Mouse (Mus musculus): ENCODE measurements around the gene Itm2b. TPM values are rescaled to one million over a fixed set of nuclear protein-coding genes. Genes with fewer than 3 reads are reported as not detected.
A peak's percentile ranks its signal among the peaks of the same experiment; 100 is the strongest.

Gene Itm2b
- polyA plus RNA-seq, 1 experiment from 2014 or later = 968 TPM

DNA sequence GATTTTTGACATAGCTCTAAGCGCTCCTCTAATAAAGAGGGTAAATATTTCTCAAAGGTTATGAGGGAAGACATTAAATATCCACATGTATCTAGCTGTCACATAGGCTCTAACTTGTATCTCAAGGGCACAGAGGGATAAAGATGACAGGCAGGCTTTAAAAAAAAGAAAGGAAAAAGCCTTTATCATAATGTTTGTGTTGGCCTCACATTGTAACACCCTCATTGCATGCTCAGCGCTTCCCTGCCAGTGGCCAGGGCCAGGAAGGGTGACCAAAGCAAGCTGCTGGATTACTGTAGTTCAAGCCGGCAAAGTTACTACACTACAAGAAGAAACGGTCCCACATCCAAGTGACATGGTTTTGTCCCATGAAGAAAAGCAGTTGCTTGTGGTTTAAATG is 53.7 kb downstream of the Itm2b start:
- H3K36me3 ChIP-seq (ENCODE audit: control insufficient read depth, insufficient read depth, low read length) = no peaks in the 10 kb centered on the region
- H3K4me2 ChIP-seq (ENCODE audit: low read depth, low read length) = no peak overlapping the region
- H3K4me1 ChIP-seq (ENCODE audit: control insufficient read depth, insufficient read depth, low read length) = no peaks in the 10 kb centered on the region
- H3K27me3 ChIP-seq (replicated peaks; ENCODE audit: control insufficient read depth, insufficient read depth, low read length) = no peaks in the 10 kb centered on the region
- 90% methylated on average over 4 of the region's 4 CpGs for WGBS
- DNase-seq (ENCODE audit: low spot score) (no peak), ATAC-seq (ENCODE audit: low read depth) (no peak)
- H3K9me3 ChIP-seq (ENCODE audit: control insufficient read depth, low read length) = 0 out of 2 replicates have a peak, but pooled peaks cover 6% of the 10 kb centered on the region
- no peak overlapping the region for H3K27ac ChIP-seq (replicated peaks; ENCODE audit: low read depth, low read length)
- H3K4me3 ChIP-seq (ENCODE audit: low read depth, low read length) = no peak overlapping the region
- H3K9ac ChIP-seq (ENCODE audit: low read depth, low read length) = no peak overlapping the region

DNA sequence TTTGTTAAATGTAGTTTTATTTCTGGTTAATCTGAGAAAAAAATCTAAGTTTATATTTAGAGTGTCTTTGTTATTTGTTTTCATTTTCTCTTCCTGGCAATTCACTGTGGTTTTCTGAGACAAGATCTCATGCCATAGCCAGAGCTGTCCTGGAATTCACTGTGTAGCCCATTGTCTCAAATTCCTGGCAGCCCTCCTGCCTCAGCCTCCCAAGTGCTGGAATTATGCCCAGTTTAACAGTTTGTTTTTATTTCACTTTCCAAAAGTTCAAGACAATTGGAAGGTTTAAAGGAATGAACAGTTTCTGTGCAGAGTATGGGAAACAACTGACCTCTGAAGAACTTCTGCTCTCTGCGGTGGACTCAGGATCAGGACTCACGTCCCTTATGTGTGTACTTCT is 55.2 kb downstream of the Itm2b start:
- Histone ChIP-seq H3K4me1 (ENCODE audit: control insufficient read depth, insufficient read depth, low read length) (no peaks in the 10 kb centered on the region), H3K9me3 (ENCODE audit: control insufficient read depth, low read length) (0 out of 2 replicates have a peak, but pooled peaks cover 6% of the 10 kb centered on the region), H3K27me3 (replicated peaks; ENCODE audit: control insufficient read depth, insufficient read depth, low read length) (no peaks in the 10 kb centered on the region), H3K27ac (replicated peaks; ENCODE audit: low read depth, low read length) (no peak overlapping the region), H3K4me2 (ENCODE audit: low read depth, low read length) (no peak overlapping the region), H3K4me3 (ENCODE audit: low read depth, low read length) (no peak overlapping the region), H3K9ac (ENCODE audit: low read depth, low read length) (no peak overlapping the region), H3K36me3 (ENCODE audit: control insufficient read depth, insufficient read depth, low read length) (no peaks in the 10 kb centered on the region)
- DNase-seq (ENCODE audit: low spot score) (no peak), ATAC-seq (ENCODE audit: low read depth) (no peak)
- 87% methylated on average over 2 of the region's 2 CpGs for WGBS

DNA sequence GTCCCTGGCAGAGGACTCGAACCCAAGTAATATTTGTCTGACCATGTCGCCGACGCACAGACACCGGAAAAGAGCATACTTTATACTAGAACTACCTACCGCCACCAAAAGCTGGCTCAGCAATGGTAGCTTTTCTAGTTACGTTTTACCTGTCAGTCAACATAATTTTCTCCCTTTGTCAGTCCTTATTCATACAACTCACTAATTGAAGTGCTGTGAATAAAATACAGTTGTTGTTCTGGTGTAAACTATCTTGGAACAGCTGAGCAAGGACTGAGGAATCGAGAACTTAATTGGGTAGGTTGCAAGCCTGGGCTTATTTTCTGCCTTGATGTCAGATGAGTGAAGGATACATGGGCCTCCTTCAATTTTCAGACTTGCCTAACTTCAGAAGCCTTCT is 58.6 kb downstream of the Itm2b start:
- Histone ChIP-seq H3K36me3 (ENCODE audit: control insufficient read depth, insufficient read depth, low read length) (no peaks in the 10 kb centered on the region), H3K4me2 (ENCODE audit: low read depth, low read length) (peak overlapping the region; percentile 86), H3K27me3 (replicated peaks; ENCODE audit: control insufficient read depth, insufficient read depth, low read length) (no peaks in the 10 kb centered on the region), H3K4me3 (ENCODE audit: low read depth, low read length) (peak overlapping the region; percentile 90), H3K27ac (replicated peaks; ENCODE audit: low read depth, low read length) (peak overlapping the region; percentile 92), H3K4me1 (ENCODE audit: control insufficient read depth, insufficient read depth, low read length) (no peaks in the 10 kb centered on the region), H3K9me3 (ENCODE audit: control insufficient read depth, low read length) (0 out of 2 replicates have a peak, but pooled peaks cover 6% of the 10 kb centered on the region), H3K9ac (ENCODE audit: low read depth, low read length) (peak overlapping the region; percentile 86)
- no peak for ATAC-seq (ENCODE audit: low read depth)
- 7% methylated on average over 8 of the region's 8 CpGs for WGBS
- peak; percentile 45 for DNase-seq (ENCODE audit: low spot score)

DNA sequence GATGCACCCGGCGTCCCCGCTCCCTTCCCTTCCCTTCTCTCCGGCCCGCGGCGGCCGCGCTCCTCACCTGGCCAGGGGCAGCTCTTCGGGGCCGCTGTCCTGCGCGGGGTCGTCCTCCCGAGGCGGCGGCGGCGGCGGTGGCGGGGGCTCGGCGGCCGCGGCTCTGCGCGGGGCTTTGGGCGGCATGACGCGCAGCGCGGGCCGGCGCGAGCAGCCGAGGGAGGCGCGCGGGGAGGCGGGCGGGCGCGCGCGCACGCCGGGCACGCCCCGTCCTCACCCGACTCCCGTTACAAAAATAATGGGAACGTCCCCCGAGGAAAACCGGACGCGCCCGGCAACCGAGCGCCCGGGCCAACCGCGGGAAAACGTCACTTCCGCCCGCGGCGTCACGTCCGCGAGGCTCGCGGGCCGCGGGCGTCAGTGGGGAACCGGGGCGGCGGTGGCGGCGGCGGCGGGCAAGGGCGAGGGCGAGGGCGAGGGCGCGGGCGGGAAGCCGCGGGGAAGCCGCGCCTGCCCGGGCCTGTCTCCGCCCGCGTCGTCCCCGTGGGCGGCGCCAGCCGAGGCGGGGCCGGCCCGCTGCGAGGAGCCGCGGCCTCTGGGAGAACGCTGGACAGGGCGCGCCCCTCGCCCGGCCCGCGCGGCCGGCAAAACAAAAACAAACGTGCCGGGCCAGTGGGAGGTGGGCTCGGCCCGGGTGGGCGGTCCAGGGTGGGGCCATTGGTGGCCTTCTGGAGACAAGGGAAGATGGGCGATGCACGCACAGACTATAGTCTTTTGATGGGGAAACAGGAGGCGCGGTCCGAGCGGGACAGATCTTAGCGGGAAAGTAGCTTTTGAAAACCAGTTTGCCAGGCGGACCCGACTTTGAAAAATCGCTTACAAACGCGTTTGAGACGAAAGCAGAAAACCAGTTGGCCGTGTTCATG is 59.4 kb downstream of the Itm2b start, which contains the start of gene Rb1:
TSS of gene Rb1 (minus strand) at position 367 of the 926 bp plus-strand sequence.
- Histone ChIP-seq H3K27ac (replicated peaks; ENCODE audit: low read depth, low read length) (peak within 1 kb of the TSS; percentile 92), H3K4me2 (ENCODE audit: low read depth, low read length) (peak within 1 kb of the TSS; percentile 86), H3K9ac (ENCODE audit: low read depth, low read length) (peak within 1 kb of the TSS; percentile 86), H3K4me3 (ENCODE audit: low read depth, low read length) (peak within 1 kb of the TSS; percentile 90), H3K36me3 (ENCODE audit: control insufficient read depth, insufficient read depth, low read length) (no peaks in the 10 kb centered on the region), H3K27me3 (replicated peaks; ENCODE audit: control insufficient read depth, insufficient read depth, low read length) (no peaks in the 10 kb centered on the region), H3K4me1 (ENCODE audit: control insufficient read depth, insufficient read depth, low read length) (no peaks in the 10 kb centered on the region), H3K9me3 (ENCODE audit: control insufficient read depth, low read length) (0 out of 2 replicates have a peak, but pooled peaks cover 6% of the 10 kb centered on the region)
- 0% methylated on average over 29 of the region's 135 CpGs for WGBS
- ATAC-seq (ENCODE audit: low read depth) (peak; percentile 93), DNase-seq (ENCODE audit: low spot score) (peak; percentile 88)

DNA sequence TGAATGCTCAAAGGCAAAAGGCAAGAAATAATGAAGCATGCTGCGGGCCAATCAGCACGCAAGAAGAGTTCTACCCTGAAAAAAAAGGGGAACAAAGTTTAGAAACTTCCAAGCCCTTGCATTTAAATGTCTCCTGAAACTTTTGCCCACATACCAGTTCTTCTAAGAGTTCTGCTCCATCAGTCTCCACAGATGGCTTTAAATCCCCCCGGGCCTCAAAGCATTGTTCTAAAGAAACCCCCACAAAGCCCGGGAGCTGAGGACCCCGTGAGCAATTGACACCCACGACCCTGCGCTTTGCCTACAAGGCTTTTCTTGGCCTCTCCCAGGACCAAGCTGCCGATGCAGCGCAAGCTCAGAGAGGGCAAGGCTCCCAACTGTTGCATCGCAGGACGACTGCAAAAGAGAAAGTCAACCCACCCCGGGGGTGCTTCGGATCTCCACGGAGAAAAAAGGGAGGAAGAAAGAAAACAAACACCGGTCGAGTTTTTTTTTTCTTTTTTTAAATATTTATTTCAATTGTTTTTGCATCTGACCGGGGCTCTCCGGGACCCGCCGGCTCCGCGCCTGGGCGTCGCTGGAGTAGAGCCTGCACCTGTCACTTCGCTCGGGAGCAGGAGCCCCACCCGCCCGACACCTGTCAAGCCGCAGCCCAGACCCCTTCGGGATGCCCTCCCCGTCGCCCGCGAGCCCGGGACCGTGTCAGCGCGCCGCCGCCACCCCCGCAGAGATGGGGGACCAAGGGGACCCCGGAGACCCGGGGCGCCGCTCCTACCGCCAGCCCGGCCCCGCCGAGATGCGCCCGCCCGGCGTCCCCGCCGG is 60.2 kb downstream of the Itm2b start:
- Histone ChIP-seq H3K4me3 (ENCODE audit: low read depth, low read length) (peak overlapping the region; percentile 90), H3K27ac (replicated peaks; ENCODE audit: low read depth, low read length) (peak overlapping the region; percentile 92), H3K9ac (ENCODE audit: low read depth, low read length) (peak overlapping the region; percentile 86), H3K4me1 (ENCODE audit: control insufficient read depth, insufficient read depth, low read length) (no peaks in the 10 kb centered on the region), H3K36me3 (ENCODE audit: control insufficient read depth, insufficient read depth, low read length) (no peaks in the 10 kb centered on the region), H3K9me3 (ENCODE audit: control insufficient read depth, low read length) (0 out of 2 replicates have a peak, but pooled peaks cover 1% of the 10 kb centered on the region), H3K4me2 (ENCODE audit: low read depth, low read length) (peak overlapping the region; percentile 86), H3K27me3 (replicated peaks; ENCODE audit: control insufficient read depth, insufficient read depth, low read length) (no peaks in the 10 kb centered on the region)
- ATAC-seq (ENCODE audit: low read depth) (peak; percentile 45), DNase-seq (ENCODE audit: low spot score) (peak; percentile 48)
- under 1% methylated on average over 42 of the region's 55 CpGs for WGBS

DNA sequence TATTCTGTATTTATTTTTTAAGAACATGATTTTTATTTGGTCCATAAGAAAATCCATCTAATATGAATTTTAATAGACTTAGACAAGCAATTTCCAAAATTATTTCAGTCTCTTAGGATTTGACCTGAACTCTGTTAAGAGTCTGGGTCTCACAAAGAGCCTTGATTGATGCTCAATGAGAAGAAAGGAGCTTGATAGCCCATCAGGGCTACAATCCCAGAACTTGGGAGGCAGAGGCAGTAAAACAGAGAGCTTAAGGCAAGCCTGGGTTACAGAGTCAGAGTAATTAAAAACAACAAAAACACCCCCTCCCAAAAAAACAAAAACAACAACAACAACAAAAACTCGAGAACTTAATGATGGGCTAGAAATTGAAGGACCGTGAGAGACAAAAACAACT is 61.1 kb downstream of the Itm2b start:
- DNase-seq (ENCODE audit: low spot score) (no peak), ATAC-seq (ENCODE audit: low read depth) (no peak)
- WGBS = 54% methylated on average over 2 of the region's 2 CpGs
- H3K27me3 ChIP-seq (replicated peaks; ENCODE audit: control insufficient read depth, insufficient read depth, low read length) = no peaks in the 10 kb centered on the region
- H3K4me1 ChIP-seq (ENCODE audit: control insufficient read depth, insufficient read depth, low read length) = no peaks in the 10 kb centered on the region
- peak overlapping the region; percentile 86 for H3K4me2 ChIP-seq (ENCODE audit: low read depth, low read length)
- H3K9ac ChIP-seq (ENCODE audit: low read depth, low read length) = peak overlapping the region; percentile 19; the same call in 1 of the 2 replicates
- no peaks in the 10 kb centered on the region for H3K36me3 ChIP-seq (ENCODE audit: control insufficient read depth, insufficient read depth, low read length)
- no peak overlapping the region; the same call in 1 of the 2 replicates for H3K4me3 ChIP-seq (ENCODE audit: low read depth, low read length)
- H3K27ac ChIP-seq (replicated peaks; ENCODE audit: low read depth, low read length) = no peak overlapping the region
- H3K9me3 ChIP-seq (ENCODE audit: control insufficient read depth, low read length) = no peaks in the 10 kb centered on the region

DNA sequence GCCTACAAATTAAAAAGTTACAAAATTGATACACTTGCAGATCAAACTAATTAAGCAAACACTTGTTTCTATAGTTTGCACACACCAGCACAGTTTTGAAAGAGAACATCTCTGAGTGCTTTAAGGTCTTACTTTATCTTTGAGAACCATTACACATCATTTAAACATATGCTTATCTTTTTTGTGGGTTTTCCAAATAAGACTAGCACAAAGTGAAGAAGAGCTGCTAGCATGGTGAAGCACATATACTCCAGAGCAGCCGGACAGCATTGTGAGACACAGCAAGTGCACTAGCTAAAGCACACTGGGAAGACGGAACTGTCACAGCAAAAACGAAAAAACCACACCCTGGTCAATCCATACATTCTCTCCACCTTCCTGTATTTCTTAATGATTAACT is 62.9 kb downstream of the Itm2b start:
- Histone ChIP-seq H3K36me3 (ENCODE audit: control insufficient read depth, insufficient read depth, low read length) (no peaks in the 10 kb centered on the region), H3K27me3 (replicated peaks; ENCODE audit: control insufficient read depth, insufficient read depth, low read length) (no peaks in the 10 kb centered on the region), H3K4me1 (ENCODE audit: control insufficient read depth, insufficient read depth, low read length) (no peaks in the 10 kb centered on the region), H3K4me3 (ENCODE audit: low read depth, low read length) (no peak overlapping the region), H3K4me2 (ENCODE audit: low read depth, low read length) (no peak overlapping the region), H3K9ac (ENCODE audit: low read depth, low read length) (no peak overlapping the region), H3K27ac (replicated peaks; ENCODE audit: low read depth, low read length) (no peak overlapping the region), H3K9me3 (ENCODE audit: control insufficient read depth, low read length) (no peaks in the 10 kb centered on the region)
- 83% methylated on average over 3 of the region's 3 CpGs for WGBS
- DNase-seq (ENCODE audit: low spot score) = no peak
- ATAC-seq (ENCODE audit: low read depth) = no peak

DNA sequence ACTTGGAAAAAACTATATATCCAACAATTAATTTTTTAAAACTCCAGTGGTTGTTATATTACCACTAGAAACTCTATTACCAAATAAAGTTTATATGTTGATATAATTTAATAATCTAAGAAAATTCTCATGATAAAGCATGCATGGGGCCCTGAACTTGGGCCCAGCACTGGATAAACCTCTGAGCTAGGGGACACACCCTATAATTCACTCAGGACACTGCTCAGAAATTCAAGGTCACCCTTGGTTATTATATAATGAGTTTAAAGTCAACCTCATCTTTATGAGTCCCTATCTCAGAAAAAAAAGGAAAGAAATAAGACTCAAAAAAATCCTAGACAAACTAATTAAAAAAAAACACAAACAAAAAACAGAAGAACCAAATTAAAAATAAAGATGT is 68.2 kb downstream of the Itm2b start:
- DNase-seq (ENCODE audit: low spot score) (no peak), ATAC-seq (ENCODE audit: low read depth) (no peak)
- Histone ChIP-seq H3K4me3 (ENCODE audit: low read depth, low read length) (no peak overlapping the region), H3K4me2 (ENCODE audit: low read depth, low read length) (no peak overlapping the region), H3K9me3 (ENCODE audit: control insufficient read depth, low read length) (no peaks in the 10 kb centered on the region), H3K27me3 (replicated peaks; ENCODE audit: control insufficient read depth, insufficient read depth, low read length) (no peaks in the 10 kb centered on the region), H3K4me1 (ENCODE audit: control insufficient read depth, insufficient read depth, low read length) (0 out of 2 replicates have a peak, but pooled peaks cover 2% of the 10 kb centered on the region), H3K27ac (replicated peaks; ENCODE audit: low read depth, low read length) (no peak overlapping the region), H3K36me3 (ENCODE audit: control insufficient read depth, insufficient read depth, low read length) (no peaks in the 10 kb centered on the region), H3K9ac (ENCODE audit: low read depth, low read length) (no peak overlapping the region)

All from embryonic facial prominence, embryonic 14.5 days (tissue).